Mouse (Mus musculus) lung, embryonic 14.5 days (tissue): Measurements from ENCODE around the gene Cdyl. TPM values are rescaled to one million over a fixed set of nuclear protein-coding genes. Genes with fewer than 3 reads are reported as not detected.

Experiments
- ATAC-seq: fragments of 200-750 bp; cut with Nextera tagmentation; 2 replicates; pipeline ENCODE4 v1.8.0; 2017; ENCODE audit warnings: mild to moderate bottlenecking, moderate TSS enrichment, moderate library complexity; ENCODE audit not compliant: insufficient read depth
- DNase-seq: peaks from one replicate; pipeline ENCODE4 v3.0.0-alpha.2; 2015
- H3K27ac ChIP-seq: fragments of 300-500 bp; sonication (generic); 2 replicates; pipeline ENCODE4 v1.5.1; 2014; ENCODE audit warnings: low read depth, mild to moderate bottlenecking, moderate library complexity
- H3K27me3 ChIP-seq: fragments of 300-500 bp; sonication (generic); 2 replicates; pipeline ENCODE4 v1.6.1; 2014; ENCODE audit warnings: low read length, control low read depth; ENCODE audit not compliant: insufficient read depth
- H3K36me3 ChIP-seq: fragments of 300-500 bp; sonication (generic); 2 replicates; pipeline ENCODE4 v1.6.1; 2014; ENCODE audit warnings: control low read depth; ENCODE audit not compliant: insufficient read depth
- H3K4me1 ChIP-seq: fragments of 300-500 bp; sonication (generic); 2 replicates; pipeline ENCODE4 v1.6.1; 2014; ENCODE audit warnings: antibody characterized with exemption, control low read depth; ENCODE audit not compliant: insufficient read depth
- H3K4me2 ChIP-seq: fragments of 300-500 bp; sonication (generic); 2 replicates; pipeline ENCODE4 v1.6.1; 2014; ENCODE audit warnings: mild to moderate bottlenecking
- H3K4me3 ChIP-seq: fragments of 300-500 bp; sonication (generic); 2 replicates; pipeline ENCODE4 v1.5.1; 2014; ENCODE audit warnings: low read depth, low read length
- H3K9ac ChIP-seq: fragments of 300-500 bp; sonication (generic); 2 replicates; pipeline ENCODE4 v1.6.1; 2014
- H3K9me3 ChIP-seq: fragments of 300-500 bp; sonication (generic); 2 replicates; pipeline ENCODE4 v1.6.1; 2016; ENCODE audit warnings: low read depth, low read length, control low read depth
- CTCF ChIP-seq: IDR thresholded peaks from 2 replicates; pipeline ENCODE4 v1.5.1; 2016; ENCODE audit warnings: antibody characterized with exemption, low read depth
- WGBS: fragments of 180-500 bp; shearing (Covaris S2); extraction: QIAGEN DNeasy Blood & Tissue Kit; methylation state at CpG from one replicate; pipeline ENCODE4 v1.1.7; 2014; 5-methylcytosine and 5-hydroxymethylcytosine counted together
- polyA plus RNA-seq: library from polyadenylated mRNA; unstranded; fragments of >200 nt; fragmentation: Nextera tagmentation; extraction: Ambion mirVana; gene quantifications from 2 replicates; pipeline ENCODE4 v1.2.1, GENCODE M21; 2014

Gene Cdyl
- polyA plus RNA-seq, 1 experiment from 2014 or later = 24.1 TPM

DNA sequence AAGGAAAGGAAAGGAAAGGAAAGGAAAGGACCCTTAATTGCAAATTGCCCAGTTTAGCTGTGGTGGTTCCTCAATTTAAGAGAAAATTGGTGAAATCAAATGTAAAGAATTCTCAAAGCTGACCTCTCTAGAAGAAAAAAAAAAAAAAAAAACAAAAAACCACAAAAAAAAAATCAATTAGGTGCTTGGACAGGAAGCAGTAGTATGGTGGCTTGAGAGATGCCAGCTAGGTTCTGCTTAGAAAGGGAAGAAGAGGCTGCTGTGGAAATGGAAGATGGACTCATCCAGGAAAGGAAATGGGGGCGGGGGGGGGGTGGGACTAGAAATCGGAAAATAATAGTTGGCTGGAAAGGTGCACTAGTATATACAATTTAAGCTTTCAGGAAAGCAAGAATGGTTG is 77.9 kb downstream of the Cdyl start:
- H3K27ac ChIP-seq = no peak overlapping the region
- peaks cover under 1% of the 10 kb centered on the region; the same call in 1 of the 2 replicates for H3K4me1 ChIP-seq
- H3K4me2 ChIP-seq = no peak overlapping the region
- no peak overlapping the region for H3K4me3 ChIP-seq
- H3K9me3 ChIP-seq = no peaks in the 10 kb centered on the region
- H3K36me3 ChIP-seq = no peaks in the 10 kb centered on the region
- H3K9ac ChIP-seq = no peak overlapping the region
- no peak for TF ChIP-seq CTCF
- no peak for ATAC-seq
- WGBS = 37% methylated on average over 2 of the region's 2 CpGs
- no peak for DNase-seq
- H3K27me3 ChIP-seq = no peaks in the 10 kb centered on the region

- no peak overlapping the region for H3K4me3 ChIP-seq
- no peaks in the 10 kb centered on the region for H3K9me3 ChIP-seq
- no peak overlapping the region for H3K9ac ChIP-seq
- H3K36me3 ChIP-seq = no peaks in the 10 kb centered on the region
- H3K4me1 ChIP-seq = peaks cover 6% of the 10 kb centered on the region
- no peak overlapping the region for H3K27ac ChIP-seq
- ATAC-seq (no peak), DNase-seq (no peak)
- 46% methylated on average over 2 of the region's 2 CpGs for WGBS
- H3K4me2 ChIP-seq = no peak overlapping the region
- no peak for TF ChIP-seq CTCF
- no peaks in the 10 kb centered on the region for H3K27me3 ChIP-seq
Measured at GRCm38 (mm10) chr13:35738210-35738609, 78.6 kb downstream of the Cdyl start.

- peaks cover 6% of the 10 kb centered on the region for H3K4me1 ChIP-seq
- no peak for ATAC-seq
- no peak overlapping the region for H3K4me3 ChIP-seq
- no peak overlapping the region for H3K4me2 ChIP-seq
- TF ChIP-seq CTCF = no peak
- H3K27ac ChIP-seq = no peak overlapping the region
- no peaks in the 10 kb centered on the region for H3K27me3 ChIP-seq
- H3K9ac ChIP-seq = no peak overlapping the region
- no peak for DNase-seq
- H3K9me3 ChIP-seq = no peaks in the 10 kb centered on the region
- WGBS = 33% methylated on average over 10 of the region's 10 CpGs
- H3K36me3 ChIP-seq = no peaks in the 10 kb centered on the region
Measured at GRCm38 (mm10) chr13:35739473-35739872, 79.8 kb downstream of the Cdyl start.

DNA sequence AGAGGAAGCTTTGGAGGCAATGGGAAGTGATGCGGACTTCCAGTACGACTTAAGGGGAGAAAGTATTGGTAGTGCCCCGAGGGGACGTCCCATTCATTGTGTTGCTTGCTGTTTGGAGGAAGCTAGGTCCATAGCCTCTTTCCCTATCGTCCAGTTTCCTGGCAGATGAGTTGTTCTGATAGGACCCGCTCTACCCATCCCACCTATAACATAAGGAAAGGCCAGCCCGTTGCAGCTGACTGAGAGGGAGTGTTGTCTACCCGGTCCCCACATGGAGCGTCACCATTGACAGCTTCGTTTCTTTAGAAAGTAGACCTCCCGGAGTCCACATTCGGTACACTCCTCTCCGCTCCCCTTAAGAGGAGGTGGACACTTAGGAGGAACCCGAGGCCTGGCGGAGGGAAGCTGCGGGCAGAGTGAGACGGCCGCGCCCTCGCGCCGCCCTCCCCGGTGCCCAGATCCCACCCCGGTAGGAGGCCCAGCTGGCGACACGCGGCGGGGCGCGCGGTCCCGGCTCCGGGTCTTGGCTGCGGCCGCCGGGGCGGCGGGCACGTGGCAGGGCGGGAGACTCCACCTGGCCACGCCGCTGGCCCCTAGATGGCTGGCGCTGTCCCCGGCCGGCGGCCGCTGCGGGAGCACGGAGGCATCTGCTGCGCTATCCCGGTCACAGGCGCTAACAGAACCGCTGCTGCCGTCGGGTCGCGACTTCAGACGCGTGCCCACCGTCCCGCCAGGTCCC is 80.8 kb downstream of the Cdyl start:
- peaks cover 6% of the 10 kb centered on the region for H3K4me1 ChIP-seq
- H3K4me2 ChIP-seq = peak overlapping the region; percentile 84
- TF ChIP-seq CTCF = no peak
- H3K27ac ChIP-seq = peak overlapping the region; percentile 67
- ATAC-seq (peak; percentile 85), DNase-seq (peak; percentile 79)
- H3K9ac ChIP-seq = peak overlapping the region; percentile 58
- no peaks in the 10 kb centered on the region for H3K9me3 ChIP-seq
- H3K27me3 ChIP-seq = no peaks in the 10 kb centered on the region
- 2% methylated on average over 61 of the region's 61 CpGs for WGBS
- no peaks in the 10 kb centered on the region for H3K36me3 ChIP-seq
- peak overlapping the region; percentile 92 for H3K4me3 ChIP-seq

GRCm38 (mm10) chr13:35741040-35741619 is 81.5 kb downstream of the Cdyl start:
- ATAC-seq = peak; percentile 94
- peak overlapping the region; percentile 92 for H3K4me3 ChIP-seq
- H3K27me3 ChIP-seq = no peaks in the 10 kb centered on the region
- peak overlapping the region; percentile 84 for H3K4me2 ChIP-seq
- H3K9ac ChIP-seq = peak overlapping the region; percentile 97
- WGBS = under 1% methylated on average over 67 of the region's 68 CpGs
- TF ChIP-seq CTCF = peak; percentile 74
- peak overlapping the region; percentile 96 for H3K27ac ChIP-seq
- DNase-seq = peak; percentile 96
- no peaks in the 10 kb centered on the region for H3K36me3 ChIP-seq
- peaks cover 6% of the 10 kb centered on the region for H3K4me1 ChIP-seq
- peaks cover 4% of the 10 kb centered on the region; the same call in 1 of the 2 replicates for H3K9me3 ChIP-seq

- H3K27ac ChIP-seq = peak overlapping the region; percentile 96
- peak overlapping the region; percentile 84 for H3K4me2 ChIP-seq
- peak; percentile 75 for DNase-seq
- peaks cover 11% of the 10 kb centered on the region; the same call in 1 of the 2 replicates for H3K9me3 ChIP-seq
- under 1% methylated on average over 90 of the region's 93 CpGs for WGBS
- H3K4me3 ChIP-seq = peak overlapping the region; percentile 92
- peaks cover 6% of the 10 kb centered on the region for H3K4me1 ChIP-seq
- H3K9ac ChIP-seq = peak overlapping the region; percentile 97
- no peaks in the 10 kb centered on the region for H3K36me3 ChIP-seq
- peak; percentile 77 for ATAC-seq
- no peaks in the 10 kb centered on the region for H3K27me3 ChIP-seq
- no peak for TF ChIP-seq CTCF
Measured at GRCm38 (mm10) chr13:35741620-35742421, 82.2 kb downstream of the Cdyl start.

DNA sequence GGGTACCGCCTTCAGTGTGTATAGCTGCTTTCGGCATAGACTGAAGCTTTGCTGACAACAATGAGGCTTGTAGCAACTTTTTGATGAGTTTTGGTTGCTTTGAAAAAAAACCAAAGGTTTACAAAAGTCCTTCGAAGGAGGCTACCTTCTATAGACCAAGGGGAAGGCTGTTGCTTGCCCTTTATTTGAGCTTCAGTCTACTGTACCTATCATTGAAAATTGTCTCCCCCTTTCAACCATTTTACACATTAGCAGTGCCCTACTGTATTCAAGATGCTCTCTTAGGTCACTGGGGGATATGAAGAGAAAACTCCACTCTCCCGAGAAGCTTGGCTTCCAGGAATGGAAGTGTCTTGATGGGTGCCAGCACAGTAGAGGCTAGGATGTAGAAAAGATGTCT is 83.1 kb downstream of the Cdyl start:
- DNase-seq (no peak), ATAC-seq (no peak)
- peaks cover 18% of the 10 kb centered on the region; the same call in 1 of the 2 replicates for H3K9me3 ChIP-seq
- peaks cover 6% of the 10 kb centered on the region for H3K4me1 ChIP-seq
- WGBS = 15% methylated on average over 4 of the region's 4 CpGs
- no peaks in the 10 kb centered on the region for H3K27me3 ChIP-seq
- no peaks in the 10 kb centered on the region for H3K36me3 ChIP-seq
- no peak for TF ChIP-seq CTCF
- H3K9ac ChIP-seq = peak overlapping the region; percentile 97
- H3K4me3 ChIP-seq = peak overlapping the region; percentile 92
- peak overlapping the region; percentile 96 for H3K27ac ChIP-seq
- H3K4me2 ChIP-seq = peak overlapping the region; percentile 84
